Mouse (Mus musculus): ENCODE measurements around the gene Mdga1. TPM values are rescaled to one million over a fixed set of nuclear protein-coding genes. Genes with fewer than 3 reads are reported as not detected.

The Mdga1 gene
- polyA plus RNA-seq, 1 experiment from 2014 or later: 3.8 TPM

DNA sequence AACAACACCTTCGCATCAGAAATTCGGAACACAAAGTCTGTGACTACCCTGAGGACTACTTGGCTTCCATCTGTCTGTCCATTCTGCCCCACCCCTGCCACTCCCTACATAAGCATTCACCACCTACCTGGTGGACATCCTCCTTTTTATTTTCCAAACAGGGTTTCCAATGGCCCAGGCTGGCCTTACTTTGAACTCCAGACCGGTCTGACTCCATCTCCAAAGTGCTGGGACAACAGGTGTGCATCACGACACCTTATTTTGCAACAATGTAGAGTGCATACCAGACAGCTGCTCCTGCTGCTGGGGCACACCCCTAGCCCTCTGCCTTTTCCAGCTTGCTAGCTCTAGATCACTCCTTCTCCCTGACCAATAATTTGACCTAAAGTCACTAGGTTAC lies 115.1 kb downstream of the Mdga1 start:
- H3K36me3 ChIP-seq: no peaks in the 10 kb centered on the region
- no peak overlapping the region for H3K27ac ChIP-seq (replicated peaks)
- H3K9ac ChIP-seq: no peak overlapping the region
- ATAC-seq (ENCODE audit: insufficient number of reproducible peaks, low FRiP score, low TSS enrichment, low read depth): no peak
- WGBS: 87% methylated on average over 4 of the region's 4 CpGs
- no peaks in the 10 kb centered on the region for H3K9me3 ChIP-seq (replicated peaks)
- H3K4me1 ChIP-seq: peaks cover 10% of the 10 kb centered on the region; the same call in 1 of the 2 replicates
- H3K4me3 ChIP-seq (replicated peaks): no peak overlapping the region
- H3K27me3 ChIP-seq: peaks cover 6% of the 10 kb centered on the region; the same call in 1 of the 2 replicates
- no peak overlapping the region for H3K4me2 ChIP-seq (replicated peaks)

DNA sequence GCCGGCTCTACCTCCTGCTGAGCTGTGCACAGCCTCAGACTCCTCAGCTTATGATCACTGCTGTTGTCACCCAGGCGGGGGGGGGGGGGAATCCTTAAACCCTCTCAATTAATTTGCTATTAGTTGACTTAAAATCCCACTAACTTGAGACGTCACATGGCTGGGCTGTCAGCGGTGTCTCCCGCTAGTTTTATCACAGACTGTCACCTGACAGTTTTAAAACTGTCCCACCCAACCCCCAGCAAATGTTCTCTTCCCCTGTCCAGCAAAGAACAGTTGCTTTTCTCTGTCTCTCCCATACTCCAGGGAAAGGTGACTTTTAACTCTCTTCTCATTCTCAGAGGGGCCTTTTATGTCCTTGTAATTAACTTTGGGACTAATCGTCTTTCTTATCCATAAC lies 115.5 kb downstream of the Mdga1 start:
- Histone ChIP-seq H3K27ac (replicated peaks) (no peak overlapping the region), H3K4me2 (replicated peaks) (no peak overlapping the region), H3K27me3 (peaks cover 6% of the 10 kb centered on the region; the same call in 1 of the 2 replicates), H3K36me3 (no peaks in the 10 kb centered on the region), H3K4me3 (replicated peaks) (no peak overlapping the region), H3K4me1 (peaks cover 10% of the 10 kb centered on the region; the same call in 1 of the 2 replicates), H3K9me3 (replicated peaks) (no peaks in the 10 kb centered on the region), H3K9ac (no peak overlapping the region)
- WGBS: 69% methylated on average over 6 of the region's 6 CpGs
- no peak for ATAC-seq (ENCODE audit: insufficient number of reproducible peaks, low FRiP score, low TSS enrichment, low read depth)

DNA sequence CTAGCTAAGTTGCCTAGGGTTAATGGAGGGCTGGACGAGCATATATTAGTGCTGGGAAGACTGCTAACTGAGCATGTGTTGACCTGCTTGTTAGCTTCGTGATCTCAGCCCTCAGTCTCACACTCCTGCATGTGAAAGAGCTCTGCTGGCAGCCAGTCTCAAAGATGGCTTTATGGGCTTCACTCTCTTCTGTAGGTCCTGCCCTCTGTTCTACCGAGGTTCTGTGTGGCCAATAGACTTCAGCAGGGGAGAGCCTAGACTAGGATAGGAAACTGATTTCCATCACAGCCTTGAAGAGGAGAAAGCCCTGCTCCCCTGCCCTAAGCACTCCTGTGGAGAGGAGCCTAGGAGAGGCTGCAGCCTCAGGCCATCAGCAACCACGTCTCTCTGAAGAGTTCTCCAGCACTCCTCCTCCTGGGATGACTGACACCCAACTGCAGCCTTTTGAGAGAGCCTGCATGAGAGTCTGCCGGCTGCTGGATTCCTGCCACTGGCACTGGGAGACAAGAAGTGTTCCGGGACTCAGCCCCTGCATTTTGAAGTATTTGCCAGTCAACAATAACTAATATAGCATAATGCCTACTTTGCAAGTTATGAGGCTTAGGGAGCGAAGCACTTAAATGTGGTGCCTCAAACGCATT lies 116.9 kb downstream of the Mdga1 start:
- no peak overlapping the region for H3K9ac ChIP-seq
- H3K27ac ChIP-seq (replicated peaks): no peak overlapping the region
- ATAC-seq (ENCODE audit: insufficient number of reproducible peaks, low FRiP score, low TSS enrichment, low read depth): no peak; the same call in 1 of the 2 replicates
- H3K36me3 ChIP-seq: no peaks in the 10 kb centered on the region
- H3K27me3 ChIP-seq: peaks cover 6% of the 10 kb centered on the region; the same call in 1 of the 2 replicates
- H3K4me2 ChIP-seq (replicated peaks): peak overlapping the region; percentile 25; the same call in 1 of the 2 replicates
- 42% methylated on average over 8 of the region's 8 CpGs for WGBS
- peaks cover 10% of the 10 kb centered on the region; the same call in 1 of the 2 replicates for H3K4me1 ChIP-seq
- no peaks in the 10 kb centered on the region for H3K9me3 ChIP-seq (replicated peaks)
- no peak overlapping the region for H3K4me3 ChIP-seq (replicated peaks)

DNA sequence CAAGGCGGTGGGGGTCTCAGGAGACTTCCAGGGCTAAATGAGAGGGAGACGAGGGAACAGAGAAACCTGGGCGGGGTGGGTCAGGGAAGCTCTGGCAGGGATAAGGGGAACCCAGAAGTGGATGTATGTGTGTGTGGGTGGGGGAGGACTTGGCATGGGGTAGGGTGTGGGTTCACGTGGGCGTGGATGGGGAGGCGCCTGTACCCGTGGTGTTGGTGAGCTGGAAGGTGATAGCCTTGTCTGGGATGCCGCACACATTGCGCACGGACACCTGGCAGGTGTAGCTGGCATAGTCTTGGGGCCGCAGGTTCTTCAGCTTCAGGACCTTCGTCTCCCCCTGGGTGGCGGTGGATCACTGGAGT lies 120.5 kb downstream of the Mdga1 start:
- Histone ChIP-seq H3K4me1 (peaks cover 10% of the 10 kb centered on the region; the same call in 1 of the 2 replicates), H3K4me2 (replicated peaks) (no peak overlapping the region), H3K27me3 (peaks cover 9% of the 10 kb centered on the region), H3K4me3 (replicated peaks) (no peak overlapping the region), H3K36me3 (no peaks in the 10 kb centered on the region), H3K9me3 (replicated peaks) (no peaks in the 10 kb centered on the region), H3K9ac (no peak overlapping the region), H3K27ac (replicated peaks) (no peak overlapping the region)
- no peak for ATAC-seq (ENCODE audit: insufficient number of reproducible peaks, low FRiP score, low TSS enrichment, low read depth)
- WGBS: 71% methylated on average over 13 of the region's 13 CpGs

DNA sequence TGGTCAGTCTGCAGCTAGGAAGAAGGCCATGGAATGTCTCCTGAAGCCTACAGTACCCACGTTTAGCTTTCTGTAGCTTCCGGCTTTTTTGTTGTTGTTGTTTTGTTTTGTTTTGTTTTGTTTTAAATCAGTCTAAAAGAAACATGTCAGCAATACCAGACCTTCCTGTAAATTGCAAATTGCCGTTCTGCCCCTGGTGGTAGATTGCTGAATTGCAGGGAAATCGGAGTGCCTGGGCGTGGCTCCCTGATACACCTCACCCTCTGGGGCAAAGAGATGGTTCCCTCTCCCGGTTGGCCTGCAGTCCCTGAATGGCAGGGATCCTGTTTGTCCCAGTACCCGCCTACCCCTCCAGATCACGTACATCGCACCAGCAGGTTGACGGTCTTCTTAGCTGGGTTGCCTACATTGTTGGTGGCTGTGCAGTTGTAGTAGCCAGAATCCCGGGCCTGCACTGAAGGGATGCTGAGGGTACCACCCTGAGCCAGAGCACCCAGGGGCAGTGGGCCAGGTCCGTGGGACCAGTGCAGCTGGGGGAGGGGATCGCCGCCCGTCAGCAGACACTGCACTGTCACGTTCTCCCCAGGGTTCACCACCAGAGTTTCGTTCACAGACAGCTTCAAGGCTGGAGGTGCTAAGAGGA lies 121.0 kb downstream of the Mdga1 start:
- 30% methylated on average over 17 of the region's 17 CpGs for WGBS
- Histone ChIP-seq H3K9ac (no peak overlapping the region), H3K4me1 (peaks cover 10% of the 10 kb centered on the region; the same call in 1 of the 2 replicates), H3K4me2 (replicated peaks) (no peak overlapping the region), H3K27ac (replicated peaks) (no peak overlapping the region), H3K36me3 (no peaks in the 10 kb centered on the region), H3K27me3 (peaks cover 9% of the 10 kb centered on the region), H3K9me3 (replicated peaks) (no peaks in the 10 kb centered on the region), H3K4me3 (replicated peaks) (no peak overlapping the region)
- ATAC-seq (ENCODE audit: insufficient number of reproducible peaks, low FRiP score, low TSS enrichment, low read depth): no peak

DNA sequence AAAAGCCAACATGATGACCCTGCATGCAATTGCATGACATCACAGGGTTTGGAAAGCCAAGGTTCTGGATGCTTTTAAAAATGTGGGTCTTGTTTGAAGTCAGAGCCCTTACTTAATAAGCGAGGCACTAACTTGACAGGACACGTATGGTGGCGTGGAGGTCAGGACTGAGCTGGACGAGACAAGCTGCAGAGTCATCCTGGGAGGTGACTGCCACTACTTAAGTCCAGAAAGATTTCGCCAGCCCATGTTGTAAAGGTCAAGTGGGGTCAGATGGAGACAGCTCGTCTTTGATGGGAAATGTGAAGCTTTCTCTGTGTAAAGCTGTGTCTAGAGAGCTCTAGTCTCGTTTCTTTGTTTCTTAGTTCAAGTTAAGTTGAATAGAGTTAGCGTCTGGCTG lies 122.6 kb downstream of the Mdga1 start:
- no peak for ATAC-seq (ENCODE audit: insufficient number of reproducible peaks, low FRiP score, low TSS enrichment, low read depth)

DNA sequence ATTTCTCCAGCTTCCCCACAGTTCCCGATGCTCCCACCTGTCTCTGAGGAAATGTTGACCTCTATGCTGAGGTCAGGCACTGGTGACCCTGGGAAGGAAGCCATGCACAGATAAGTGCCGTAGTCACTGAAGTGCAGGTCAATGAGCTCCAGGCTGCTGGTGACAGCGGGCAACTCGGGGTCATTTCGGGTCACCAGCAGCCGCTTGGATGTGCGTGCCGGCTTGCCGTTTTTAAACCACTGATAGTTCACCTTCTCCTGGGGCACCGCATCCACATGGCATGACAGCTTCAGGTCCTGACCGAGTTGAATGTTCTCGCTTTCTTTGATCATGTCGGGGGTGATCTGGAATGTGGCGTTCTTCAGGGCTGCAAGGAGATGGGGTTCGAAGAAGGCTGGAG lies 123.6 kb downstream of the Mdga1 start:
- 46% methylated on average over 15 of the region's 15 CpGs for WGBS
- peaks cover 7% of the 10 kb centered on the region; the same call in 1 of the 2 replicates for H3K4me1 ChIP-seq
- no peak for ATAC-seq (ENCODE audit: insufficient number of reproducible peaks, low FRiP score, low TSS enrichment, low read depth)
- no peaks in the 10 kb centered on the region for H3K36me3 ChIP-seq
- peaks cover 3% of the 10 kb centered on the region; the same call in 1 of the 2 replicates for H3K27me3 ChIP-seq
- no peak overlapping the region for H3K4me2 ChIP-seq (replicated peaks)
- no peak overlapping the region for H3K9ac ChIP-seq
- no peak overlapping the region for H3K27ac ChIP-seq (replicated peaks)
- no peaks in the 10 kb centered on the region for H3K9me3 ChIP-seq (replicated peaks)
- H3K4me3 ChIP-seq (replicated peaks): no peak overlapping the region

More for the DNA sequence above, 122.6 kb downstream of the Mdga1 start:
- Histone ChIP-seq H3K4me3 (replicated peaks) (no peak overlapping the region), H3K9me3 (replicated peaks) (no peaks in the 10 kb centered on the region), H3K27me3 (peaks cover 5% of the 10 kb centered on the region), H3K36me3 (no peaks in the 10 kb centered on the region), H3K4me2 (replicated peaks) (no peak overlapping the region), H3K27ac (replicated peaks) (no peak overlapping the region), H3K9ac (no peak overlapping the region), H3K4me1 (peaks cover 4% of the 10 kb centered on the region; the same call in 1 of the 2 replicates)
- 44% methylated on average over 8 of the region's 8 CpGs for WGBS

DNA sequence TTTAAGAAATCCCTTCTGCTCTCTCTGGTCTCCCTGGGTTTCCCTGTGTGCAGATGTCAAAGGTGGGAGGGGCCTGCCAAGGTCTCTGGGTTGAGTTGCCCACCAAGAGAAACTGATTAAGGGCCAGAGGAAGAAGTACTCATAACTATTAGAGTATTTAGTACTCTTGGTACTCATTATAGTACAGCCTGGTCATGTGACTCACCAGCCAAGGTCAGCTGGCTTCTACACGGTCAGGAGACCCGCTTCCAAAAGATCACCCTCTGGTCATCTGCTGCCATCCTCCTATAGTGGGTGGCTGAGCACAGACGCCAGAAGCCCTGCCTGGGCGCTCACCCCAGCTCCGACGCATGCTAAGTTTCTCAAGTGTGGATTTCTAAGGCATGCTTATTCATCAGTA lies 124.9 kb downstream of the Mdga1 start:
- no peaks in the 10 kb centered on the region for H3K36me3 ChIP-seq
- H3K4me1 ChIP-seq: peaks cover 7% of the 10 kb centered on the region; the same call in 1 of the 2 replicates
- H3K4me2 ChIP-seq (replicated peaks): no peak overlapping the region
- WGBS: 87% methylated on average over 6 of the region's 6 CpGs
- H3K4me3 ChIP-seq (replicated peaks): no peak overlapping the region
- H3K9me3 ChIP-seq (replicated peaks): no peaks in the 10 kb centered on the region
- ATAC-seq (ENCODE audit: insufficient number of reproducible peaks, low FRiP score, low TSS enrichment, low read depth): no peak
- H3K27ac ChIP-seq (replicated peaks): no peak overlapping the region
- H3K27me3 ChIP-seq: peaks cover 3% of the 10 kb centered on the region; the same call in 1 of the 2 replicates
- no peak overlapping the region for H3K9ac ChIP-seq

DNA sequence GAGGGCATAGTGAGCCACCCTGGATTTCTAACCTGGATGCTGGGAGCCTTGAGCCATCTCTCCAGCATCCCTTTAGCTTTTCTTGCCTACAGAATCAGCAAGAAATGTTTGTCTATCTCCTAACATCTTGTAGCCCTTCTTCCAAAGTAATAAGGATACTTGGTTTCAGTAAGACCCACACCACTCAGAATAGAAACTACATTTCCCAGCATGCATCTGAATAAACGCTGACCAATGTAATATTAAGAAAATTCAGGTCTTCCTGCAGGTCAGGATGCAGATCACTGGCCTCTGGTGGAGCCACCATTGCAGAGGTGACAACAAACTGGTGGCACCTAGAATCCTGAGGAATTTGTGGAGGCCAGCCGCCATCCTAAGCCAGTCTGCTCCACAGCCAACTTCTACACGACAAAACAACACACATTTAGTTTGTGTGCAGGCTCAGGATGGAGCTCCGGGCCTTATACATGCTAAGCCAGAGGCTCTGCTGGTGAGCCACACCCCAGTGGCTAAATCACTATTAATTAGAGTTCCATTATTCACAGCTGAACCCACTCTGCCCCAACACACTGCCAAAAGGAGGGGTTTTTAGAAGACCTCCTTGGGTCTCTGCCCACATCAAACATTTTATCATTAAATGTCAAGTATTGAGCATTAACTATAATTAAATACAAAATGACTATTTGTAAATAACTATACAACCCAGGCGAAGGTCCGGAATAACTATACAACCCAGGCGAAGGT lies 126.3 kb downstream of the Mdga1 start:
- Histone ChIP-seq H3K36me3 (no peaks in the 10 kb centered on the region), H3K9me3 (replicated peaks) (no peaks in the 10 kb centered on the region), H3K27me3 (peaks cover 3% of the 10 kb centered on the region; the same call in 1 of the 2 replicates), H3K27ac (replicated peaks) (no peak overlapping the region), H3K4me2 (replicated peaks) (no peak overlapping the region), H3K4me3 (replicated peaks) (no peak overlapping the region), H3K4me1 (peaks cover 8% of the 10 kb centered on the region; the same call in 1 of the 2 replicates), H3K9ac (no peak overlapping the region)
- ATAC-seq (ENCODE audit: insufficient number of reproducible peaks, low FRiP score, low TSS enrichment, low read depth): no peak
- WGBS: 88% methylated on average over 7 of the region's 7 CpGs

DNA sequence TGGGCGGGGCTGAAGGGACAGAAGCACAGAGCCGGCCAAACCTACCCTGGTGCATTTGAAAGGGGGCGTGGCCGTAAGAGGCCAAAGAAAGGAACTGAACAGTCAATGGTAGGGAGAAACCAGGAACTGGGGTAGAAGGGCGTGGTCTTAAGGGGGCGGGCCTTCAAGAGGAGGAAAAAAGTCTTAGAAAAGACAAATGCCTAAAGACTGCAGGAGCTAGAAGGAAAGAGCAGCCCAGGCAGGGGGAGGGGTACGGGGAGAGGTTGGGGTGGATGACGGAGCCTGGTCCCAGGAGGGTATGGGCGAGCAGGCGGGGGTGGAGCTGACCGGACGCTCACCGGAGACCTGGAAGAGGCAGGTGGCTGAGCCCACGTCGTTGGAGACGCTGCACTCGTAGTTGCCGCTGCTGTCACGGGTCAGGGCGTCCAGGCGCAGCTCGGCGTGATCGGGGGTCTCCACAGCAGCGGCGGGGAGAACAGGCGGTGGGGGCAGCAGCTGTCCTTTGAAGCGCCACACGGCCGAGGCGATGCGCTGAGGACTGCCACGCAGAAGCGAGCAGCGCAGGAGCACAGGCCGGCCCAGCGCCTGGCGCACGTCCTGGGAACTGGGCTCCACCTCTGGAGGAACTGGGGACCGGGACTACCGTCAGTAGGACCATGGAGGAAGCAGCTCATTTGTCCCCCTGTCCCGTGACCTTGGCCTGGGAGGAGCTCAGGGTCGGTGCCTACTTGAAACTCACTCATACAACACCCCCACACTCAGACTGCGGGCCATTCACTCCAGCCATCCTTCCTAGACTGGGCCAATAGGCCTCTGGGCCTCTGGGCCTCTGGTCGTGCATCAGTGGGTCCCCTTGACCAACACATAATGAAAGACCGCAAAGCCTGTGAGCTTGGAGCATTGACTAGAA lies 127.9 kb downstream of the Mdga1 start:
- WGBS: 6% methylated on average over 46 of the region's 46 CpGs
- no peaks in the 10 kb centered on the region for H3K36me3 ChIP-seq
- ATAC-seq (ENCODE audit: insufficient number of reproducible peaks, low FRiP score, low TSS enrichment, low read depth): peak; percentile 60

More for the DNA sequence above, 127.9 kb downstream of the Mdga1 start:
- Histone ChIP-seq H3K4me2 (replicated peaks) (peak overlapping the region; percentile 92), H3K27ac (replicated peaks) (no peak overlapping the region), H3K27me3 (peaks cover 3% of the 10 kb centered on the region; the same call in 1 of the 2 replicates), H3K9ac (peak overlapping the region; percentile 28), H3K9me3 (replicated peaks) (no peaks in the 10 kb centered on the region), H3K4me3 (replicated peaks) (peak overlapping the region; percentile 48), H3K4me1 (peaks cover 20% of the 10 kb centered on the region)

Measured in embryonic facial prominence, embryonic 15.5 days (tissue).